In the genomic region with DNA sequence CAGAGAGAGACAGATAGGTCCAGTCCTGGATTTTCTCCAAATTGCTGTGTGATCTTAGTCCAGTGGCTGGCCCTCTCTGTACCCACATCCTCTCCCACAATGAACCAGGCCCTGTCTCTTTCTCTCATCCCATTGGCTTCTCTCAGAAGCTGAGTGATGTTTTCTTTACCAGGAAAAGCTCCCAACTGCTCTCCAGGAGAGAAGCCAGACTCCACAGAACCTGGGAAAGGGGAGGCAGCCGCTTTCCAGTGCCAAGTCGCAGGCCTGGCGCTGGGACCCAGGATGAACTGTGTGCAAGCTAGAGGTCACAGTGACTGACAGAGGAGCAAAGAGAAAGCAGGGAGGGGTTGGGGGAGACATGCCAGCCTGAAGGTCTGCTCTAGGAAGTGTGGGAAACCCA, we compare ENCODE assay signal across 7 mouse cellular contexts. TPM values are rescaled to one million over a fixed set of nuclear protein-coding genes. Genes with fewer than 3 reads are reported as not detected.
DNase-seq lines count a peak whose midpoint lies in the region; ATAC-seq and TF ChIP-seq lines count a peak whose summit lies in the region.

No protein-coding gene starts in this region.

- peak overlapping the region; percentile 53; the same call in 1 of the 2 replicates for H3K27ac ChIP-seq in hindbrain, embryonic 10.5 days
- no peak overlapping the region for H3K27ac ChIP-seq in hindbrain, embryonic 11.5 days (ENCODE audit: low read depth, low read length)
- peak overlapping the region; percentile 38 for H3K27ac ChIP-seq in lung, embryonic 16.5 days (ENCODE audit: low read length)
- H3K27ac ChIP-seq in lung, postnatal 0 days (ENCODE audit: low read length), result no peak overlapping the region
- H3K27ac ChIP-seq in forebrain, embryonic 15.5 days (replicated peaks), result peak overlapping the region; percentile 76
- H3K27ac ChIP-seq in midbrain, embryonic 15.5 days, result 0 out of 2 replicates have a peak overlapping the region, but pooled peaks have one; percentile 42

- peaks cover 19% of the 10 kb centered on the region for H3K27me3 ChIP-seq in hindbrain, embryonic 10.5 days (ENCODE audit: insufficient read depth, poor library complexity, severe bottlenecking)
- H3K27me3 ChIP-seq in hindbrain, embryonic 11.5 days (ENCODE audit: control insufficient read depth, insufficient read depth, low read length), result no peaks in the 10 kb centered on the region
- no peaks in the 10 kb centered on the region for H3K27me3 ChIP-seq in lung, embryonic 16.5 days (ENCODE audit: control insufficient read depth, insufficient read depth, low read depth, low read length)
- H3K27me3 ChIP-seq in lung, postnatal 0 days (replicated peaks; ENCODE audit: insufficient read depth, low read length), result no peaks in the 10 kb centered on the region
- H3K27me3 ChIP-seq in forebrain, embryonic 15.5 days, result no peaks in the 10 kb centered on the region
- H3K27me3 ChIP-seq in midbrain, embryonic 15.5 days (replicated peaks), result 0 out of 2 replicates have a peak, but pooled peaks cover 4% of the 10 kb centered on the region

- ATAC-seq in hindbrain, embryonic 11.5 days (ENCODE audit: low FRiP score), result no peak
- ATAC-seq in lung, embryonic 16.5 days (ENCODE audit: low read depth), result no peak; the same call in 1 of the 2 replicates
- ATAC-seq in lung, postnatal 0 days, result no peak
- ATAC-seq in forebrain, embryonic 15.5 days (replicated peaks), result no peak
- ATAC-seq in midbrain, embryonic 15.5 days (replicated peaks), result no peak

- H3K36me3 ChIP-seq in hindbrain, embryonic 10.5 days, result no peaks in the 10 kb centered on the region
- H3K36me3 ChIP-seq in hindbrain, embryonic 11.5 days (ENCODE audit: control insufficient read depth, insufficient read depth, low read length), result no peaks in the 10 kb centered on the region
- H3K36me3 ChIP-seq in lung, embryonic 16.5 days (ENCODE audit: control insufficient read depth, insufficient read depth, low read length), result no peaks in the 10 kb centered on the region
- H3K36me3 ChIP-seq in lung, postnatal 0 days (ENCODE audit: insufficient read depth, low read length), result no peaks in the 10 kb centered on the region
- H3K36me3 ChIP-seq in forebrain, embryonic 15.5 days, result no peaks in the 10 kb centered on the region
- no peaks in the 10 kb centered on the region for H3K36me3 ChIP-seq in midbrain, embryonic 15.5 days (replicated peaks)

- H3K9ac ChIP-seq in hindbrain, embryonic 11.5 days (ENCODE audit: low read depth, low read length), result no peak overlapping the region
- H3K9ac ChIP-seq in lung, embryonic 16.5 days (ENCODE audit: low read length), result no peak overlapping the region
- no peak overlapping the region for H3K9ac ChIP-seq in lung, postnatal 0 days (replicated peaks; ENCODE audit: low read depth)
- H3K9ac ChIP-seq in forebrain, embryonic 15.5 days (replicated peaks), result no peak overlapping the region
- no peak overlapping the region for H3K9ac ChIP-seq in midbrain, embryonic 15.5 days

- H3K4me2 ChIP-seq in hindbrain, embryonic 11.5 days (replicated peaks; ENCODE audit: low read depth, low read length), result no peak overlapping the region
- no peak overlapping the region for H3K4me2 ChIP-seq in lung, embryonic 16.5 days (ENCODE audit: low read depth, low read length)
- no peak overlapping the region for H3K4me2 ChIP-seq in lung, postnatal 0 days (replicated peaks; ENCODE audit: low read depth, low read length)
- H3K4me2 ChIP-seq in forebrain, embryonic 15.5 days (replicated peaks), result no peak overlapping the region
- no peak overlapping the region for H3K4me2 ChIP-seq in midbrain, embryonic 15.5 days

- peaks cover 15% of the 10 kb centered on the region; the same call in 1 of the 2 replicates for H3K4me1 ChIP-seq in hindbrain, embryonic 10.5 days (replicated peaks)
- H3K4me1 ChIP-seq in hindbrain, embryonic 11.5 days (replicated peaks; ENCODE audit: control insufficient read depth, insufficient read depth, low read length), result no peaks in the 10 kb centered on the region
- peaks cover 15% of the 10 kb centered on the region; the same call in 1 of the 2 replicates for H3K4me1 ChIP-seq in lung, embryonic 16.5 days (replicated peaks; ENCODE audit: control insufficient read depth, insufficient read depth, low read length)
- 0 out of 2 replicates have a peak, but pooled peaks cover 3% of the 10 kb centered on the region for H3K4me1 ChIP-seq in lung, postnatal 0 days (ENCODE audit: insufficient read depth, low read depth, low read length)
- peaks cover 14% of the 10 kb centered on the region for H3K4me1 ChIP-seq in forebrain, embryonic 15.5 days
- peaks cover 8% of the 10 kb centered on the region for H3K4me1 ChIP-seq in midbrain, embryonic 15.5 days

- 83% methylated on average over 3 of the region's 3 CpGs for WGBS in hindbrain, embryonic 10.5 days
- WGBS in hindbrain, embryonic 11.5 days, result 75% methylated on average over 3 of the region's 3 CpGs
- 74% methylated on average over 3 of the region's 3 CpGs for WGBS in lung, embryonic 16.5 days
- WGBS in lung, postnatal 0 days, result 61% methylated on average over 3 of the region's 3 CpGs
- WGBS in forebrain, embryonic 15.5 days, result 63% methylated on average over 3 of the region's 3 CpGs
- WGBS in midbrain, embryonic 15.5 days, result 80% methylated on average over 3 of the region's 3 CpGs

- no peaks in the 10 kb centered on the region for H3K9me3 ChIP-seq in hindbrain, embryonic 10.5 days
- H3K9me3 ChIP-seq in hindbrain, embryonic 11.5 days (ENCODE audit: control insufficient read depth, low read length), result no peaks in the 10 kb centered on the region
- no peaks in the 10 kb centered on the region for H3K9me3 ChIP-seq in lung, embryonic 16.5 days (ENCODE audit: control insufficient read depth, low read length)
- H3K9me3 ChIP-seq in lung, postnatal 0 days (ENCODE audit: low read length), result no peaks in the 10 kb centered on the region
- no peaks in the 10 kb centered on the region for H3K9me3 ChIP-seq in forebrain, embryonic 15.5 days
- no peaks in the 10 kb centered on the region for H3K9me3 ChIP-seq in midbrain, embryonic 15.5 days

- no peak for DNase-seq in hindbrain, embryonic 10.5 days (ENCODE audit: low spot score)
- no peak for DNase-seq in hindbrain, embryonic 11.5 days (ENCODE audit: low spot score)
- no peak for DNase-seq in lung, postnatal 0 days (ENCODE audit: low spot score)
- no peak for DNase-seq in urinary bladder, postnatal 4 days (ENCODE audit: low spot score in 2 of 2)

- no peak for TF ChIP-seq CTCF in lung, postnatal 0 days (IDR thresholded peaks at IDR 0.05)

- no peak overlapping the region for H3K4me3 ChIP-seq in hindbrain, embryonic 10.5 days
- no peak overlapping the region for H3K4me3 ChIP-seq in hindbrain, embryonic 11.5 days (ENCODE audit: low read depth, low read length)
- H3K4me3 ChIP-seq in lung, embryonic 16.5 days (ENCODE audit: low read length), result no peak overlapping the region
- H3K4me3 ChIP-seq in lung, postnatal 0 days (ENCODE audit: low read depth, low read length), result no peak overlapping the region
- H3K4me3 ChIP-seq in forebrain, embryonic 15.5 days, result no peak overlapping the region
- no peak overlapping the region for H3K4me3 ChIP-seq in midbrain, embryonic 15.5 days

- TF ChIP-seq EP300 in lung, postnatal 0 days (IDR thresholded peaks at IDR 0.05), result no peak

RNA-seq across cellular contexts. Expression of a gene that starts 28.1 kb away (rescaled TPM):
- 4.9 and 8.1 TPM in 2 replicates for polyA plus RNA-seq in hindbrain, embryonic 10.5 days (2016; fragmentation: Nextera tagmentation; extraction: Ambion mirVana)
- polyA plus RNA-seq in hindbrain, embryonic 11.5 days (2014; fragmentation: Nextera tagmentation; extraction: Ambion mirVana), result 2.1 and 4.4 TPM in 2 replicates
- polyA plus RNA-seq in lung, embryonic 16.5 days (2015; fragmentation: Nextera tagmentation; extraction: Ambion mirVana), result 11.1 and 11.8 TPM in 2 replicates
- 14.5 and 16.1 TPM in 2 replicates for polyA plus RNA-seq in lung, postnatal 0 days (2015; fragmentation: Nextera tagmentation; extraction: Ambion mirVana)
- polyA plus RNA-seq in forebrain, embryonic 15.5 days (2015; fragmentation: Nextera tagmentation; extraction: Ambion mirVana), result 4.1 and 5.3 TPM in 2 replicates
- polyA plus RNA-seq in midbrain, embryonic 15.5 days (2015; fragmentation: Nextera tagmentation; extraction: Ambion mirVana), result 5.6 and 6.4 TPM in 2 replicates

RNA-seq across cellular contexts. Expression of a gene that starts 52.4 kb away (rescaled TPM):
- 7.8 and 8.1 TPM in 2 replicates for polyA plus RNA-seq in hindbrain, embryonic 10.5 days (2016; fragmentation: Nextera tagmentation; extraction: Ambion mirVana)
- 6.4 and 7.6 TPM in 2 replicates for polyA plus RNA-seq in hindbrain, embryonic 11.5 days (2014; fragmentation: Nextera tagmentation; extraction: Ambion mirVana)
- 23.4 and 39.3 TPM in 2 replicates for polyA plus RNA-seq in lung, embryonic 16.5 days (2015; fragmentation: Nextera tagmentation; extraction: Ambion mirVana)
- polyA plus RNA-seq in lung, postnatal 0 days (2015; fragmentation: Nextera tagmentation; extraction: Ambion mirVana), result 29.7 and 32.1 TPM in 2 replicates
- polyA plus RNA-seq in forebrain, embryonic 15.5 days (2015; fragmentation: Nextera tagmentation; extraction: Ambion mirVana), result 3.1 and 7.5 TPM in 2 replicates
- polyA plus RNA-seq in midbrain, embryonic 15.5 days (2015; fragmentation: Nextera tagmentation; extraction: Ambion mirVana), result 7.4 and 8.4 TPM in 2 replicates

Comparison
In these comparisons a context has a peak if more than half of its experiments do, and no peak if none do; other contexts are left out.
1. H3K27ac ChIP-seq: peak in hindbrain, embryonic 10.5 days (single experiment), lung, embryonic 16.5 days (single experiment), forebrain, embryonic 15.5 days (single experiment) and midbrain, embryonic 15.5 days (single experiment); none in hindbrain, embryonic 11.5 days (single experiment) and lung, postnatal 0 days (single experiment).